22 mouse cellular contexts compared by ENCODE assay signal in the genomic region with DNA sequence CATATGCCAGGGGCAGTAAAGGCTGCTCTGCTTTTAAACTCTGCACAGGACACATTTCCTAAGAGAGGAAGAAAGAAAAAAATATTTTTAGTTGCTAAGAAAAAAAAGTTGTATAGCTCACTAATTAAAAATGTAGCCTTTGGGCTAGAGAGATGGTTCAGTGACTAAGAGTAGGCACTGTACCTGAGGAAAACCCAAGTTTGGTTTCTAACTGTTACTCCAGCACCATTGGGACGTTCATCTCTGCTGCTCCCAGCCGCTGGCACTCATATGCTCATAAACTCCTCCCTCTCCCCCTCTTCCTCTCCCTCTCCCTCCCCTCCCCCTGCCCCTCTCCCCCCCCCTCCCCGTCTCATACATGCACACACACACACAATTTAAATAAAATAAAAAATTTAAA.
"Had no signal": no experiment of that assay in that cellular context is flagged by ENCODE, and none has a peak within 500 bp of the region (broad histone marks: within the 10 kb centered on the region; RNA-seq: fewer than 3 reads in every experiment).

No protein-coding gene starts in this region.

- H3K4me1 ChIP-seq: forebrain, embryonic 15.5 days; heart, embryonic 13.5 days; heart, embryonic 15.5 days; hindbrain, embryonic 13.5 days; hindbrain, embryonic 15.5 days; limb, embryonic 13.5 days; limb, embryonic 15.5 days; liver, embryonic 12.5 days had no signal

- H3K27me3 ChIP-seq: forebrain, embryonic 15.5 days; heart, embryonic 13.5 days; heart, embryonic 15.5 days; hindbrain, embryonic 13.5 days; hindbrain, embryonic 15.5 days; limb, embryonic 13.5 days; limb, embryonic 15.5 days; liver, embryonic 12.5 days had no signal

- ATAC-seq: forebrain, embryonic 15.5 days; forebrain, postnatal 0 days; hindbrain, postnatal 0 days; intestine, embryonic 16.5 days; liver, embryonic 12.5 days had no signal

- H3K4me2 ChIP-seq: forebrain, embryonic 15.5 days; heart, embryonic 11.5 days; heart, embryonic 13.5 days; heart, embryonic 15.5 days; hindbrain, embryonic 13.5 days; hindbrain, embryonic 15.5 days; limb, embryonic 13.5 days; limb, embryonic 15.5 days; liver, embryonic 12.5 days had no signal

- DNase-seq: forebrain, postnatal 0 days; gastrocnemius, postnatal 14 days; gastrocnemius, postnatal 36 days; heart, adult 11 months; heart, adult 2 months; heart, postnatal 14 days; heart, postnatal 36 days; left cerebral cortex, postnatal 4 days; lung, adult 18-20 months had no signal

- H3K27ac ChIP-seq: forebrain, embryonic 15.5 days; heart, adult 2 months; heart, embryonic 13.5 days; heart, embryonic 15.5 days; hindbrain, embryonic 13.5 days; hindbrain, embryonic 15.5 days; hindbrain, postnatal 0 days; layer of hippocampus, adult 2 months; limb, embryonic 13.5 days; limb, embryonic 15.5 days; liver, embryonic 12.5 days; liver, embryonic 14.5 days had no signal

- H3K4me3 ChIP-seq: forebrain, embryonic 15.5 days; heart, adult 2 months; heart, embryonic 13.5 days; heart, embryonic 15.5 days; hindbrain, embryonic 13.5 days; hindbrain, embryonic 15.5 days; layer of hippocampus, adult 2 months; limb, embryonic 13.5 days; limb, embryonic 15.5 days; liver, embryonic 12.5 days had no signal

- H3K36me3 ChIP-seq: forebrain, embryonic 15.5 days; heart, embryonic 13.5 days; heart, embryonic 15.5 days; hindbrain, embryonic 13.5 days; hindbrain, embryonic 15.5 days; limb, embryonic 13.5 days; limb, embryonic 15.5 days; liver, embryonic 12.5 days had no signal

- H3K9me3 ChIP-seq: forebrain, embryonic 15.5 days; heart, embryonic 15.5 days; hindbrain, embryonic 13.5 days; hindbrain, embryonic 15.5 days; limb, embryonic 13.5 days; limb, embryonic 15.5 days; liver, embryonic 12.5 days had no signal

- H3K9ac ChIP-seq: forebrain, embryonic 15.5 days; forebrain, postnatal 0 days; heart, embryonic 13.5 days; heart, embryonic 15.5 days; hindbrain, embryonic 13.5 days; hindbrain, embryonic 15.5 days; limb, embryonic 13.5 days; limb, embryonic 15.5 days; liver, embryonic 12.5 days; liver, embryonic 14.5 days had no signal
